Mouse (Mus musculus) T-helper 17 cell (primary cell): Measurements from ENCODE around the gene 1700025G04Rik.

Source experiments
- in situ Hi-C, 2 experiments: fragments of 300-600 bp; cut with MboI, MseI; formaldehyde crosslinking; loops; 1 replicate in 1 of 2; 2 replicates in 1 of 2; pipeline ENCODE4 v1.15.1; 2025; ENCODE audit warnings: high pct_unique_total_duplicates in 2 of 2

1700025G04Rik gene

DNA sequence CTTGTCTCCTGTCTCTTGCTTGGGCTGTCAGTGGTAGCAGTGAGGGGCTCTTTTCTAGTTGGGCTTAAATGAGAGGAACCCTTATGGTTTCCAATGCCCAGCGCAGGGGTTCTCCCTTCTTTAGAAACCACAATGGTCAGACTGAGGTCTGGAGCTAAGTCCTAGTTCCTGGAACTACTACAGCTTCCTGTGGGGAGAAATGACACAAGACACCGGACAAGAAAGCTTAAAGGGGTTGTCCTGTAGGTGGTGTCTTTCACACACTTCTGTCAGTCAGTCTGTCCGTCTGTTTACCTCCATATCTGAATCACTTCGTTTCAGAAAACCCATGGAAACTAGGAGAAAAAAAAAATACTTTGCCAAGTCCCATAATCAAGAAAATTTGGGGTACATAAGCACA is 163.8 kb downstream of the 1700025G04Rik start:
- in situ Hi-C loops = no loop called here

DNA sequence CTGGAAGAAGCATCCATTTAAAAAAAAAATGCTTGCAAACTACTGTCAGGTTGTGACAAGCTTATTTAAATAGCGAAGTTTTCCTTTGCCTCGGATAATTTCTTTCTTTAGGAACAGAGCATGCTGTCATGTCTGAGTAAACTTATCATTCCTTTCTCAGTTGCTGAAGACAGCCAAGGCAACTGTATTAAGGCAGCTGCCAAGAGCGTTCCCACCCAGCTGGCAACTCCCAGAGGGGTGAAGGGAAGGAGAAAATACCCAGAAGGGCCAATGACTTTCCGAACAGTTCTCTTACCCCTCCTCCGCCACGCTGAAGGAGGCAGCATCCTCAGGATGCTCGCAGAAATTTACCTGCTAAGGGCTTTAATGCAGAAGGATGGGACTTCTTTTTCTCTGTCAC is 164.2 kb downstream of the 1700025G04Rik start:
- in situ Hi-C loops = no loop called here

DNA sequence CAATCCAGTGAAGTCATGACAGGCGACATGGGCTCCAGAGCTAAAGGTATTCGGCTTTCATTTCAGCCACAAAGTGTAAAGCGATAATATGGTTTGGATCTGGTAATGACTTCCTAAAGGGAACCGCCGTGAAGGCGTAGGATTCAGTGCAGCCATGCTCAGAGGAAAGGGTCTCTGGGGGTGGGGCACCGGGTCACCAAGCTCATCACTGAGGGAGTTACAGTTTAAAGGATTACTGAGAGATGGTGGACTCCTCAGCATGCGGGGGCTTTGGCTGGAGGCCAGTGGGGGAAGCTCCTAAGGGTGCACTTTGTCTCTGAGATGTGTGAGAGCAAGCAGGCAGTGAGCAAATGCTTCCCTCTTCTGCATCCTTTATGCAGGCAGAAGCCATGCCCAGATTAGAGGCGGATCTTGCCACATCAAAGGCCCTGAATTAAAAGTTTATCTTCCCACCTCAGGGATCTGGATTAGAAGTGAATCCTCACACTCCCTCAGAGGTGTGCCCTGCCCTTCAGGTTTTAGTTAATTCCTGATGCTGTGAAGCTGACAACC is 171.0 kb downstream of the 1700025G04Rik start:
- in situ Hi-C loops = no loop called here

DNA sequence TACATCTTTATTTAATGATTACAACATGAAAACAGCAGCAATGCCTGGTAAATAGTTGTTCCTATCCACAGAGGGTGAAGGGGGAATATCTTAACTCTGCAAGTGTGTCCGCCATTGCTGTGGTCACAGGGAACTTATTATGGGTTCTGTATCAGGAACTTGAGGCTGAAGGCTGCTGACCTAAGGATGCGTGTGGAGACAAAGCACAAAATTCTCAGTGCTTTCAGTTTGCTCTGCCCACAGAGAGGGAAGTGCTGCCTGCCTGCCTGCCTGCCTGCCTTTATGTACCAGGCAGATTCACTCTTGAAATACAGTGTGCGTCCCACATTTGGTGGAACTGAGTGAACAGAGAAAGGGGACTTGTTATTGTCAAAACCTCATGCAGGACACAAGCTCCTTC is 172.2 kb downstream of the 1700025G04Rik start:
- in situ Hi-C loops = no loop called here

- in situ Hi-C loops = no loop called here
Observed at GRCm38 (mm10) chr1:151914494-151914893, 175.4 kb downstream of the 1700025G04Rik start.

GRCm38 (mm10) chr1:151907014-151907413 is 182.9 kb downstream of the 1700025G04Rik start:
- in situ Hi-C loops = loop anchor here in 1 of 2 experiments (10.0 kb wide), 1 partner anchor 72 kb away; no protein-coding TSS in a partner anchor

DNA sequence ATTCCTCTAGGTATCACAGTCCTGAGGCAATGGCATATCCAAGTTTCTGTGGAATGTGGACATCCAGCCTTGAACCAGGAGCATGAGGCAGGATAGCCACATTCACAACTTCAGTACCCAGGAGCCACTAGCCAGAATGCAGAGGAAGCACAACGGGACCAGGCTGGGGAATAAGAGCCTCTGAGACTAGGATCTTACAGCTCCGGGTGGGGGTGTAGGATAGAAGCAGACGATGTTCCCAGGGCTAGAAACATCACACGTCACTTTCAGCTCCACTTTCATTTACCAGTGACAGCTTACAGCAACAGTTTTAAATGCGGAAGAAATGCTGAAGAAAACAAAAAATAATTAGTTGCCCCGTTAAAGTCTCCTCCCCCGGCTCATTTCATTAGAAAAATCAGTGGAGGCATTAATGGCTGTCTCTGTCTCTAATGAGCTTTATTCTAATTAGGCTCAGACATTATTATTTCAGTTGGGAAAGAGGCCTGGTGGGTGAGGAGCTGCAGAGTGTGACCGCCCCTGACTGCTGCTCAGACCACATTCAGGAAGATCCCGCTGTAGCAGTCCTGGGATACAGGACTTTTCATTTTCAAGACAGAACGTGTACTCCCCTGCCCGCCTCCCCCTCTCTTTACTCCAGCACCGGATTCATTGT is 189.1 kb downstream of the 1700025G04Rik start:
- in situ Hi-C loops = loop anchor here in 1 of 2 experiments (10.0 kb wide), 1 partner anchor 66 kb away; no protein-coding TSS in a partner anchor

GRCm38 (mm10) chr1:151899964-151900363 is 190.0 kb downstream of the 1700025G04Rik start:
- in situ Hi-C loops = loop anchor here in 1 of 2 experiments (10.0 kb wide), 1 partner anchor 65 kb away; no protein-coding TSS in a partner anchor

- in situ Hi-C loops = no loop called here
Observed at GRCm38 (mm10) chr1:151895406-151895805, 194.5 kb downstream of the 1700025G04Rik start.

DNA sequence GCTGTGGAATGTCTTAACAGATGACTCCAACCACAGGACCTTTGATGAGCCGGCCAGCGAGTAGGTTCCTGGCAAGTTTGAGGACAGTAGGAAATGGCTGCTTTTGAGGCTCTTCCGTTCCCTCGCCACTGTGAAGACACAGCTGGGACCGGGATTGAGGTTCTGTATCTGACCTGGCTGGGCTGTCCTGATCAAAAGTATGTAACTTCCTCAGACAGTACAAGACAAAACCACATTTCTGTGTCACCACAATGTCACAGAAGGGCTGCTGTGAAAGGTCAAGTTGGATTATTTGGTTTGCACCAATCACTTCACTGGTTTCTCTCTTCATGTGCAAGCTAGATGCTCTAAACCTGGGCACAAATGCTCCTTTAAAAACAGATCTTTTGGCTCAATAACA is 195.9 kb downstream of the 1700025G04Rik start:
- in situ Hi-C loops = no loop called here

DNA sequence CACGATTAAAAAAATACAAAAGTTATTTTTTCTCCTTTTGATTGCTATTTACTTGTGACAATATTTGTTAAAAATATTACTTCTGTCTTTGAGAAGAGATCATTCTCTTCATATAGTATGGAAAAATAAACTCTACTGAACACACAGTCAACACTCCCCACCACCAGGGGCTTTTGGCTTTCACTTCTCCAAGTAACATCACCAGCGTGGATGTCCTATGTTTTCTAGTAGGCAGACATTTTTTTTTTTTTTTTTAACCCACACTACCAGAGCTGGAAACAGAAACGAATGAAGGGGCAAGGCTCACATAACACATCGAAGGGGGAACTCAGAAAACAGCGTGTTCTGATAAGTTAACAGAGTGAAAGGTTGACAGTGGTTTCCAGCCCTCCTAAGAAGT is 197.9 kb downstream of the 1700025G04Rik start:
- in situ Hi-C loops = no loop called here

- in situ Hi-C loops = no loop called here
Observed at GRCm38 (mm10) chr1:151891194-151891593, 198.7 kb downstream of the 1700025G04Rik start.

DNA sequence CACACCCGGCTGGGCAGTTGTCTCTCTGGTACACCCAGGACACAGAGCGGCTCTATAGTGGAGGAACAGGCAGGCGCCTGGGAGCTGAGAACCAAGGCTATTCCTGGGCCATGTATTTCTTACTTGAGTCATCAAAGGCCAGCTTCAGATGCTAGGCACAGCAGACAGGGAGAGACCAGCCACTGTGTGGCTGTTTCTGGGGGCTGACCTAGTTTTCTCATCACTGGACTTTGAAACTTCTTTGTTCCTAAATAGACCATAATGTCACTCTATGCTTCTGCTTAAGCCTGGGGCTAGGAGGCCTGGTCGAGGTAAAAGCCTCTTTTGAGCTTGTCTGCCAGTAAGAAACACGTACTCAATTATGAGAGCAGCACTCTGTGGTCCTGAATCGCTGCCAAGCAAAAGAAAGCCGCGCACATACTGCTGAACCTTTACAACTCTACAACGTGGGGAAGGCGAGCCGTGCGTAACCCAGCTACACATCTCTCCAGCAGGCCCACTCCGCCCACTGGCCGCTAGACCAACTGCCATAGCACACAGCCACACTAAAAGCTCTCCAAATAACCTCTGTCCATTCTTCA is 199.8 kb downstream of the 1700025G04Rik start:
- in situ Hi-C loops = no loop called here

DNA sequence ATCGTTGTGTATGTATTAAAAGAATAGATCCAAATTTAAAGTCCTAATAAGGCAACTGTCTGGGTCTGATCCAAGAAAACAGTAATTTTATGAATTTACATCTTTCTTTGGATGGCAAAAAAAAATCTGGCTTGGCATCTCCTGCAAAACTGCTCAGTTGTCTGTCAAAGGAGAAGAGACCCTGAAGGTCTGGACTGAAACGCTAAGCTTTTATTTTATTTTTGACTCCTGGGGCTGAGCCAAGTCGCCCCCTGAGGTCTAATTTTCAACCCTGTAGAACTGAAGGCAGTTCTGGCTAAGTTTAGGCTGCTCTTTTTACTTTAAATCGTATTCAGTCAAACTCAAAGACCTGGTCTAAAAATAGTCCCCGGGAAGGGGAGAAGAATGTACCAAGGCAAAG is 202.3 kb downstream of the 1700025G04Rik start:
- in situ Hi-C loops = no loop called here

- in situ Hi-C loops = no loop called here
Observed at GRCm38 (mm10) chr1:151887126-151887525, 202.8 kb downstream of the 1700025G04Rik start.

DNA sequence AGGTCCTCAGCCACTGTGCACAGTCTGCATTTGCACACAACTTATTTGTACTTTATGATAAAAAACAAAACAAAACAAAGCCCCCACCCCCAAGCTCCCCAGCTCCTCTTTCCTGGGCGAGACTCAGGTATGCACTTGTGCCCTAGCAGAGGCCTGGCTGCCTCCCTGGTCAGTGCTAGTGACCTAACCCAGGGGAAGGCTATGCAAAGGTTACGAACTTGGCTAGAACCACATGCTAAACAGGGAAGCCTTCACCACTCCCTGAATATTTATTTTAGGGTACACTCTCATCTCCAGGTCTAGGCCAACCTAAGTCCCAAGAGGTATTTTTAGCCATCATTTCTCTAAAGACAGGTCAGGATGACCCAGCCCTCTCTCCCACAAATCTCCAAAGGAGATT is 203.8 kb downstream of the 1700025G04Rik start:
- in situ Hi-C loops = no loop called here

DNA sequence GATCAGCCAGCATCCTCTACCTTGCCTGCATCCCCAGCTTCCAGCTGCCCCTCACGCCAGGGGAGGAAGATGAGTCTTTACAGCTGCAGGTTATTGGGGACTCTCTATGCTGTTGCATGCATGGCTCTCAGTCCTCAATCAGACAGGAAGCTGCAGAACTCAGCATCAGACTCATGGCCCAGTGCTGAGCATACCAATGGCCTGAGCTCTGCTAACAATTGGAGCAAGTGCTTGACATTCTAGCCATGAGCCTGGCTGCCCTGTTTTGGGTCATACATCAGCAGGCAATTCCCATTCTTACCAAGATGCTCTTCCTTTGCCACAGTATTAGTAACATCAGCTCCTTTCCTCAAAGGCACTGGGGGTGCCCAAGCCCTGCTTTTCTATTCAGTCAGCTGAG is 208.7 kb downstream of the 1700025G04Rik start:
- in situ Hi-C loops = no loop called here

- in situ Hi-C loops = no loop called here
Observed at GRCm38 (mm10) chr1:151880731-151881130, 209.2 kb downstream of the 1700025G04Rik start.

DNA sequence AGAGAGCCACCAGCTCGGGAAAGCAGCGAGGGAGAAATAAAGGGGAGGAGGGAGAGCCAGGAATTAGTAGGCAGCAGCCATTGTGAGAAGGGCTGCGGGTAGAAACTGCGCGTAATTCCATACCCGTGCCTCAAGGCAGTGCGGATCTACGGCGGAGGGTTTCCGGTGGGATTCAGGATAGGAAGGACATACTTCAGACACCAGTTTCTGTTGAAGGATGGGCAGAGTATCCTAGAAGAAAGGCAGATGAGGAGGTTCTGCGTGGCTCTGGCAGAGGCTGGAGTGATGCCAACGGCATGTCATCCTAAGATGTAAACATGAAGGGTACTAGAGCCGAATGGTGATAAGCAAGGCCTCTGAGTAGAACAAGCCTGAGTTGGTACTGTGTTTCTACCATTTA is 210.0 kb downstream of the 1700025G04Rik start:
- in situ Hi-C loops = no loop called here

- in situ Hi-C loops = no loop called here
Observed at GRCm38 (mm10) chr1:151879308-151879850, 210.5 kb downstream of the 1700025G04Rik start.

- in situ Hi-C loops = no loop called here
Observed at GRCm38 (mm10) chr1:151878411-151878810, 211.5 kb downstream of the 1700025G04Rik start.

- in situ Hi-C loops = no loop called here
Observed at GRCm38 (mm10) chr1:151872971-151873370, 217.0 kb downstream of the 1700025G04Rik start.

DNA sequence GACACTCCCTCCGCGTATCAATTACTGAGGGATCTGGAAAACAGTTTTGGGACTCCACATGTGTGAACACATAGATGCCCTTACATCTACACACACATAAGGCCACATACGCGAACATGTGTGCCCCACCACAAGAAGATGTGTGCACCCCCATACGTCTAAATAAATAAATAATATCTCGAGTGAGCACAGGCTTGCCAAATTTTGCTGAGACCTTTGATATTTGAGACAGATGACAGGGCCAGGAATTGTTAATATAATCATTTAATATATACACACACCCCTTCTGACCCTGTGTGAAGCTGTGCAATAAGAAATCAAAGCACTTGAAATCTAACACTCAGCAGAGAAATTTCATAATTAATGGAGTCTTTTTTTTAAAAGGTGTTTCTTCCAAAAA is 225.6 kb downstream of the 1700025G04Rik start:
- in situ Hi-C loops = no loop called here
